9 mouse cellular contexts compared by ENCODE assay signal in genomic region chr3:55244087-55244486, GRCm38 (mm10). TPM values are rescaled to one million over a fixed set of nuclear protein-coding genes. Genes with fewer than 3 reads are reported as not detected.
DNase-seq lines count a peak whose midpoint lies in the region; ATAC-seq lines count a peak whose summit lies in the region.
"Had no signal": no experiment of that assay in that cellular context is flagged by ENCODE, and none has a peak within 500 bp of the region (broad histone marks: within the 10 kb centered on the region; RNA-seq: fewer than 3 reads in every experiment).

No protein-coding gene starts in this region.

- ATAC-seq in kidney, embryonic 16.5 days (ENCODE audit: low FRiP score, low TSS enrichment), result no peak
- no peak for ATAC-seq in forebrain, embryonic 12.5 days (ENCODE audit: low FRiP score)
- ATAC-seq in limb, embryonic 13.5 days (ENCODE audit: low FRiP score, low read depth), result no peak
- ATAC-seq in monocyte, adult 5-6 weeks (replicated peaks; ENCODE audit: insufficient number of reproducible peaks, low FRiP score, low TSS enrichment, poor library complexity, severe bottlenecking), result no peak

- H3K27ac ChIP-seq in kidney, embryonic 16.5 days (ENCODE audit: low read length), result no peak overlapping the region
- H3K27ac ChIP-seq in forebrain, embryonic 12.5 days, result no peak overlapping the region
- H3K27ac ChIP-seq in limb, embryonic 13.5 days, result no peak overlapping the region

- no peak for DNase-seq in kidney, adult 11 months
- peak; percentile 44 for DNase-seq in right cerebral cortex, postnatal 14 days
- no peak for DNase-seq in adrenal gland, adult 18-20 months (ENCODE audit: low spot score in 2 of 2)
- DNase-seq in kidney, adult 9 months, result no peak
- DNase-seq: liver had no signal

- no peak overlapping the region for H3K9ac ChIP-seq in kidney, embryonic 16.5 days (replicated peaks; ENCODE audit: low read length)
- H3K9ac ChIP-seq in forebrain, embryonic 12.5 days, result peak overlapping the region; percentile 94
- no peak overlapping the region for H3K9ac ChIP-seq in limb, embryonic 13.5 days

- H3K4me3 ChIP-seq in kidney, embryonic 16.5 days (ENCODE audit: low read length), result no peak overlapping the region
- peak overlapping the region; percentile 79 for H3K4me3 ChIP-seq in forebrain, embryonic 12.5 days (replicated peaks)
- peak overlapping the region; percentile 75 for H3K4me3 ChIP-seq in limb, embryonic 13.5 days

- H3K27me3 ChIP-seq in kidney, embryonic 16.5 days (ENCODE audit: insufficient read depth, low read length), result peaks cover 2% of the 10 kb centered on the region; the same call in 1 of the 2 replicates
- no peaks in the 10 kb centered on the region for H3K27me3 ChIP-seq in forebrain, embryonic 12.5 days
- H3K27me3 ChIP-seq in limb, embryonic 13.5 days, result no peaks in the 10 kb centered on the region

- peaks cover 6% of the 10 kb centered on the region; the same call in 1 of the 2 replicates for H3K4me1 ChIP-seq in kidney, embryonic 16.5 days (ENCODE audit: insufficient read depth, low read length)
- H3K4me1 ChIP-seq in forebrain, embryonic 12.5 days, result peaks cover 29% of the 10 kb centered on the region
- H3K4me1 ChIP-seq in limb, embryonic 13.5 days, result peaks cover 22% of the 10 kb centered on the region

- WGBS in kidney, embryonic 16.5 days, result 73% methylated on average over 6 of the region's 6 CpGs
- 68% methylated on average over 6 of the region's 6 CpGs for WGBS in forebrain, embryonic 12.5 days
- WGBS in limb, embryonic 13.5 days, result 36% methylated on average over 6 of the region's 6 CpGs

- 0 out of 2 replicates have a peak, but pooled peaks cover 3% of the 10 kb centered on the region for H3K36me3 ChIP-seq in kidney, embryonic 16.5 days (ENCODE audit: insufficient read depth, low read length)
- peaks cover 21% of the 10 kb centered on the region for H3K36me3 ChIP-seq in forebrain, embryonic 12.5 days (replicated peaks)
- H3K36me3 ChIP-seq in limb, embryonic 13.5 days, result peaks cover 17% of the 10 kb centered on the region; the same call in 1 of the 2 replicates

- no peaks in the 10 kb centered on the region for H3K9me3 ChIP-seq in kidney, embryonic 16.5 days (ENCODE audit: low read length)
- H3K9me3 ChIP-seq in forebrain, embryonic 12.5 days, result no peaks in the 10 kb centered on the region
- H3K9me3 ChIP-seq in limb, embryonic 13.5 days, result no peaks in the 10 kb centered on the region

- H3K4me2 ChIP-seq in kidney, embryonic 16.5 days (replicated peaks; ENCODE audit: low read depth, low read length), result 0 out of 2 replicates have a peak overlapping the region, but pooled peaks have one; percentile 92
- H3K4me2 ChIP-seq in forebrain, embryonic 12.5 days, result peak overlapping the region; percentile 72
- peak overlapping the region; percentile 87 for H3K4me2 ChIP-seq in limb, embryonic 13.5 days (replicated peaks)

RNA-seq across cellular contexts. Expression of gene Dclk1, which starts 1.9 kb away (rescaled TPM):
- polyA plus RNA-seq in kidney, embryonic 16.5 days (2015; fragmentation: Nextera tagmentation; extraction: Ambion mirVana), result 25.6 and 30.0 TPM in 2 replicates
- 148 and 156 TPM in 2 replicates for polyA plus RNA-seq in forebrain, embryonic 12.5 days (2016; fragmentation: Nextera tagmentation; extraction: Ambion mirVana)
- 73.5 and 84.6 TPM in 2 replicates for polyA plus RNA-seq in limb, embryonic 13.5 days (2015; fragmentation: Nextera tagmentation; extraction: Ambion mirVana)
- 1 to 10 TPM; 2.6 to 5.2 TPM for total RNA-seq in adrenal gland, adult 18-20 months (2021)
- not detected in 3 replicates for total RNA-seq in monocyte, adult 5-6 weeks (2017)
